Mouse (Mus musculus): ENCODE measurements around the gene Nr4a1. TPM values are rescaled to one million over a fixed set of nuclear protein-coding genes. Genes with fewer than 3 reads are reported as not detected.

The Nr4a1 gene
- polyA plus RNA-seq, 1 experiment = 31.9 TPM

- peak overlapping the region; percentile 66 for H3K27ac ChIP-seq (ENCODE audit: insufficient read depth, low read length)
- TF ChIP-seq POLR2A (IDR thresholded peaks at IDR 0.05; ENCODE audit: insufficient read depth, low read length) (peak; percentile 30), CTCF (IDR thresholded peaks at IDR 0.05; ENCODE audit: low read depth, low read length) (no peak), EP300 (IDR thresholded peaks at IDR 0.05; ENCODE audit: insufficient read depth, low read depth, low read length) (no peak)
- no peaks in the 10 kb centered on the region for H3K36me3 ChIP-seq (ENCODE audit: control insufficient read depth, insufficient read depth, low read length, poor library complexity, severe bottlenecking)
- H3K4me3 ChIP-seq (ENCODE audit: low read depth, low read length) = peak overlapping the region; percentile 70
- no peaks in the 10 kb centered on the region for H3K9me3 ChIP-seq (replicated peaks; ENCODE audit: control insufficient read depth, insufficient read depth, low read length, poor library complexity, severe bottlenecking)
- peaks cover 4% of the 10 kb centered on the region for H3K4me1 ChIP-seq (ENCODE audit: control insufficient read depth, insufficient read depth, low read length)
- H3K27me3 ChIP-seq (ENCODE audit: control insufficient read depth, insufficient read depth, low read length, poor library complexity, severe bottlenecking) = no peaks in the 10 kb centered on the region
- H3K9ac ChIP-seq (ENCODE audit: low read depth, poor library complexity, severe bottlenecking) = peak overlapping the region; percentile 57
These were observed 7.6 kb upstream of the Nr4a1 start for GRCm38 (mm10) chr15:101246231-101247154.

GRCm38 (mm10) chr15:101247155-101247498, 6.9 kb upstream of the Nr4a1 start:
- TF ChIP-seq POLR2A (IDR thresholded peaks at IDR 0.05; ENCODE audit: insufficient read depth, low read length) (no peak), CTCF (IDR thresholded peaks at IDR 0.05; ENCODE audit: low read depth, low read length) (no peak), EP300 (IDR thresholded peaks at IDR 0.05; ENCODE audit: insufficient read depth, low read depth, low read length) (no peak)
- Histone ChIP-seq H3K27ac (ENCODE audit: insufficient read depth, low read length) (peak overlapping the region; percentile 16), H3K4me3 (ENCODE audit: low read depth, low read length) (no peak overlapping the region), H3K4me1 (ENCODE audit: control insufficient read depth, insufficient read depth, low read length) (peaks cover 4% of the 10 kb centered on the region), H3K27me3 (ENCODE audit: control insufficient read depth, insufficient read depth, low read length, poor library complexity, severe bottlenecking) (no peaks in the 10 kb centered on the region), H3K36me3 (ENCODE audit: control insufficient read depth, insufficient read depth, low read length, poor library complexity, severe bottlenecking) (no peaks in the 10 kb centered on the region), H3K9me3 (replicated peaks; ENCODE audit: control insufficient read depth, insufficient read depth, low read length, poor library complexity, severe bottlenecking) (no peaks in the 10 kb centered on the region), H3K9ac (ENCODE audit: low read depth, poor library complexity, severe bottlenecking) (peak overlapping the region; percentile 57)

GRCm38 (mm10) chr15:101248029-101248710, 5.9 kb upstream of the Nr4a1 start:
- Histone ChIP-seq H3K9ac (ENCODE audit: low read depth, poor library complexity, severe bottlenecking) (no peak overlapping the region), H3K4me3 (ENCODE audit: low read depth, low read length) (no peak overlapping the region), H3K9me3 (replicated peaks; ENCODE audit: control insufficient read depth, insufficient read depth, low read length, poor library complexity, severe bottlenecking) (no peaks in the 10 kb centered on the region), H3K27ac (ENCODE audit: insufficient read depth, low read length) (no peak overlapping the region), H3K36me3 (ENCODE audit: control insufficient read depth, insufficient read depth, low read length, poor library complexity, severe bottlenecking) (no peaks in the 10 kb centered on the region), H3K27me3 (ENCODE audit: control insufficient read depth, insufficient read depth, low read length, poor library complexity, severe bottlenecking) (no peaks in the 10 kb centered on the region), H3K4me1 (ENCODE audit: control insufficient read depth, insufficient read depth, low read length) (peaks cover 4% of the 10 kb centered on the region)
- TF ChIP-seq EP300 (IDR thresholded peaks at IDR 0.05; ENCODE audit: insufficient read depth, low read depth, low read length) (no peak), CTCF (IDR thresholded peaks at IDR 0.05; ENCODE audit: low read depth, low read length) (no peak), POLR2A (IDR thresholded peaks at IDR 0.05; ENCODE audit: insufficient read depth, low read length) (no peak)

- H3K9me3 ChIP-seq (replicated peaks; ENCODE audit: control insufficient read depth, insufficient read depth, low read length, poor library complexity, severe bottlenecking) = no peaks in the 10 kb centered on the region
- no peak for TF ChIP-seq CTCF (IDR thresholded peaks at IDR 0.05; ENCODE audit: low read depth, low read length)
- no peak for TF ChIP-seq POLR2A (IDR thresholded peaks at IDR 0.05; ENCODE audit: insufficient read depth, low read length)
- no peak for TF ChIP-seq EP300 (IDR thresholded peaks at IDR 0.05; ENCODE audit: insufficient read depth, low read depth, low read length)
- H3K36me3 ChIP-seq (ENCODE audit: control insufficient read depth, insufficient read depth, low read length, poor library complexity, severe bottlenecking) = no peaks in the 10 kb centered on the region
- H3K4me1 ChIP-seq (ENCODE audit: control insufficient read depth, insufficient read depth, low read length) = peaks cover 4% of the 10 kb centered on the region
- no peak overlapping the region for H3K9ac ChIP-seq (ENCODE audit: low read depth, poor library complexity, severe bottlenecking)
- H3K27me3 ChIP-seq (ENCODE audit: control insufficient read depth, insufficient read depth, low read length, poor library complexity, severe bottlenecking) = no peaks in the 10 kb centered on the region
- H3K27ac ChIP-seq (ENCODE audit: insufficient read depth, low read length) = no peak overlapping the region
- H3K4me3 ChIP-seq (ENCODE audit: low read depth, low read length) = no peak overlapping the region
These were observed 3.8 kb upstream of the Nr4a1 start for GRCm38 (mm10) chr15:101250220-101250800.

- Histone ChIP-seq H3K27me3 (ENCODE audit: control insufficient read depth, insufficient read depth, low read length, poor library complexity, severe bottlenecking) (no peaks in the 10 kb centered on the region), H3K9ac (ENCODE audit: low read depth, poor library complexity, severe bottlenecking) (no peak overlapping the region), H3K9me3 (replicated peaks; ENCODE audit: control insufficient read depth, insufficient read depth, low read length, poor library complexity, severe bottlenecking) (no peaks in the 10 kb centered on the region), H3K4me3 (ENCODE audit: low read depth, low read length) (no peak overlapping the region), H3K27ac (ENCODE audit: insufficient read depth, low read length) (no peak overlapping the region), H3K4me1 (ENCODE audit: control insufficient read depth, insufficient read depth, low read length) (peaks cover 14% of the 10 kb centered on the region), H3K36me3 (ENCODE audit: control insufficient read depth, insufficient read depth, low read length, poor library complexity, severe bottlenecking) (no peaks in the 10 kb centered on the region)
- TF ChIP-seq POLR2A (IDR thresholded peaks at IDR 0.05; ENCODE audit: insufficient read depth, low read length) (no peak), EP300 (IDR thresholded peaks at IDR 0.05; ENCODE audit: insufficient read depth, low read depth, low read length) (no peak), CTCF (IDR thresholded peaks at IDR 0.05; ENCODE audit: low read depth, low read length) (no peak)
These were observed 2.1 kb upstream of the Nr4a1 start for GRCm38 (mm10) chr15:101251930-101252329.

Data from ES-Bruce4 (cell line).